ENCODE assay signal across 24 mouse cellular contexts in genomic region chr5:98692070-98692469, GRCm38 (mm10).
A peak's percentile ranks its signal among the peaks of the same experiment; 100 is the strongest.
DNase-seq lines count a peak whose midpoint lies in the region; ATAC-seq and TF ChIP-seq lines count a peak whose summit lies in the region.
"Had no signal": no experiment of that assay in that cellular context is flagged by ENCODE, and none has a peak within 500 bp of the region (broad histone marks: within the 10 kb centered on the region; RNA-seq: fewer than 3 reads in every experiment).

No protein-coding gene starts in this region.

- WGBS in lung, postnatal 0 days = 51% methylated on average over 5 of the region's 5 CpGs
- 41% methylated on average over 5 of the region's 5 CpGs for WGBS in stomach, postnatal 0 days

- intact Hi-C loops in heart, postnatal 10 days (cut with DNase I) = no loop called here
- intact Hi-C loops in heart, postnatal 25 days (cut with DNase I) = no loop called here

- no peak overlapping the region for H3K4me3 ChIP-seq in lung, postnatal 0 days (ENCODE audit: low read depth, low read length)
- no peak overlapping the region for H3K4me3 ChIP-seq in stomach, postnatal 0 days (ENCODE audit: low read depth, low read length)
- H3K4me3 ChIP-seq: embryonic facial prominence, embryonic 10.5 days; forebrain, embryonic 13.5 days; heart, embryonic 13.5 days; hindbrain, embryonic 12.5 days had no signal

- no peaks in the 10 kb centered on the region for H3K4me1 ChIP-seq in lung, postnatal 0 days (ENCODE audit: insufficient read depth, low read depth, low read length)
- H3K4me1 ChIP-seq in stomach, postnatal 0 days (replicated peaks; ENCODE audit: control insufficient read depth, insufficient read depth) = no peaks in the 10 kb centered on the region
- H3K4me1 ChIP-seq: embryonic facial prominence, embryonic 10.5 days; forebrain, embryonic 13.5 days; heart, embryonic 13.5 days; hindbrain, embryonic 12.5 days had no signal

- H3K27ac ChIP-seq in lung, postnatal 0 days (ENCODE audit: low read length) = no peak overlapping the region
- H3K27ac ChIP-seq in stomach, postnatal 0 days (replicated peaks) = no peak overlapping the region
- H3K27ac ChIP-seq: embryonic facial prominence, embryonic 10.5 days; forebrain, embryonic 13.5 days; heart, embryonic 13.5 days; hindbrain, embryonic 12.5 days had no signal

- H3K9ac ChIP-seq in lung, postnatal 0 days (replicated peaks; ENCODE audit: low read depth) = no peak overlapping the region
- no peak overlapping the region for H3K9ac ChIP-seq in stomach, postnatal 0 days (ENCODE audit: low read length)
- H3K9ac ChIP-seq: forebrain, embryonic 13.5 days; forebrain, postnatal 0 days; heart, embryonic 13.5 days; hindbrain, embryonic 12.5 days had no signal

- H3K9me3 ChIP-seq in lung, postnatal 0 days (ENCODE audit: low read length) = peaks cover 4% of the 10 kb centered on the region; the same call in 1 of the 2 replicates
- H3K9me3 ChIP-seq in stomach, postnatal 0 days (ENCODE audit: control insufficient read depth, low read length) = no peaks in the 10 kb centered on the region
- H3K9me3 ChIP-seq: embryonic facial prominence, embryonic 10.5 days; hindbrain, embryonic 12.5 days had no signal

- no peak for TF ChIP-seq CTCF in lung, postnatal 0 days (IDR thresholded peaks at IDR 0.05)
- no peak for TF ChIP-seq CTCF in stomach, postnatal 0 days (IDR thresholded peaks at IDR 0.05; ENCODE audit: low read depth)

- no peaks in the 10 kb centered on the region for H3K36me3 ChIP-seq in lung, postnatal 0 days (ENCODE audit: insufficient read depth, low read length)
- no peaks in the 10 kb centered on the region for H3K36me3 ChIP-seq in stomach, postnatal 0 days (ENCODE audit: control insufficient read depth, insufficient read depth, low read length)
- H3K36me3 ChIP-seq: embryonic facial prominence, embryonic 10.5 days; G1E; heart, embryonic 13.5 days; hindbrain, embryonic 12.5 days had no signal

- TF ChIP-seq EP300 in lung, postnatal 0 days (IDR thresholded peaks at IDR 0.05) = no peak
- no peak for TF ChIP-seq EP300 in stomach, postnatal 0 days (optimal IDR thresholded peaks at IDR 0.05)

- ATAC-seq in lung, postnatal 0 days = no peak
- peak; percentile 85 for ATAC-seq in common myeloid progenitor, adult 5-6 weeks (replicated peaks; ENCODE audit: low read depth, poor library complexity, severe bottlenecking)
- ATAC-seq in megakaryocyte, adult 5-6 weeks (ENCODE audit: poor library complexity, severe bottlenecking) = peak; percentile 64
- no peak for ATAC-seq in stomach, postnatal 0 days (ENCODE audit: low FRiP score, low TSS enrichment)
- ATAC-seq: CD4-positive, CD25-positive, alpha-beta regulatory T cell, adult 4 months; forebrain, embryonic 13.5 days; forebrain, postnatal 0 days; hindbrain, embryonic 16.5 days; inflammation-experienced regulatory T-cells, adult 6 months had no signal

- no peak overlapping the region for H3K4me2 ChIP-seq in lung, postnatal 0 days (replicated peaks; ENCODE audit: low read depth, low read length)
- H3K4me2 ChIP-seq in stomach, postnatal 0 days (replicated peaks; ENCODE audit: low read depth) = no peak overlapping the region
- H3K4me2 ChIP-seq: forebrain, embryonic 13.5 days; heart, embryonic 13.5 days; hindbrain, embryonic 12.5 days had no signal

- no peaks in the 10 kb centered on the region for H3K27me3 ChIP-seq in lung, postnatal 0 days (replicated peaks; ENCODE audit: insufficient read depth, low read length)
- no peaks in the 10 kb centered on the region for H3K27me3 ChIP-seq in stomach, postnatal 0 days (ENCODE audit: control insufficient read depth, insufficient read depth, low read length)
- H3K27me3 ChIP-seq: forebrain, embryonic 13.5 days; heart, embryonic 13.5 days; hindbrain, embryonic 12.5 days had no signal

- DNase-seq in heart, postnatal 10 days = peak; percentile 4 to 6
- no peak for DNase-seq in heart, postnatal 25 days (ENCODE audit: low spot score)
- DNase-seq in lung, postnatal 25 days (ENCODE audit: low spot score) = peak; percentile 10
- DNase-seq in lung, postnatal 0 days (ENCODE audit: low spot score) = no peak
- no peak for DNase-seq in cerebellum, adult 11-12 months
- DNase-seq in stomach, postnatal 0 days (ENCODE audit: low spot score) = no peak
- DNase-seq: adrenal gland, adult 8-10 months; adrenal gland, postnatal 36 days; B cell, adult 2 months; cerebellum, adult 11 months; cerebellum, adult 9-11 months; cerebellum, postnatal 36 days; forebrain, postnatal 0 days; gastrocnemius, postnatal 25 days had no signal

Comparison
In these comparisons a context has a peak if more than half of its experiments do, and no peak if none do; other contexts are left out.
1. DNase-seq: peak in heart, postnatal 10 days (2 of 2) and lung, postnatal 25 days (single experiment); none in heart, postnatal 25 days (single experiment), lung, postnatal 0 days (single experiment), cerebellum, adult 11-12 months (single experiment) and stomach, postnatal 0 days (single experiment).
2. ATAC-seq: peak in common myeloid progenitor, adult 5-6 weeks (single experiment) and megakaryocyte, adult 5-6 weeks (single experiment); none in lung, postnatal 0 days (single experiment) and stomach, postnatal 0 days (single experiment).